Mouse (Mus musculus) heart, postnatal 0 days (tissue): ENCODE results near the gene Ulk4.

ENCODE experiments used
- CTCF ChIP-seq: IDR thresholded peaks from 2 replicates; pipeline ENCODE4 v1.5.1; 2016; ENCODE audit warnings: antibody characterized with exemption, control low read depth, low read depth
- EP300 ChIP-seq: IDR thresholded peaks from 2 replicates; pipeline ENCODE4 v1.6.1; 2016; ENCODE audit warnings: antibody characterized with exemption, low read depth

DNA sequence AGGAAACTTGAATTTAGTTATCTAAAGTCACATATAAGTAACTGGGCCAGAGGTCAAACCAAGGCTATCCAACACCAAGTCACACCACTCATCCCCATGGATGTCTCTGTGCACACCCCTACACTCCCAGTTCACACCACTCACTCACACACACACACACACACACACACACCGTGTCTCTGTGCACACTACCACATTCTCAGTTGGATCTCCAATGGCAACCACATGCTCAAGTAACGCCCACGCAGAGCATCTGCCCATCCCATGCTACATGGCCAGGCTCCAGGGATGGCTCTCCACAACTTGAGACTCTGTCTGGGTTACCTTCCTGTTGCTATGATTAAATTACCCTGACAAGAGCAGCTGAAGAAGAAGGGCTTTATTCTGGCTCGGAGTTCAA is 201.8 kb downstream of the Ulk4 start:
- TF ChIP-seq CTCF (no peak), EP300 (no peak)
